Mouse (Mus musculus): ENCODE data around the gene Crcp. TPM values are rescaled to one million over a fixed set of nuclear protein-coding genes. Genes with fewer than 3 reads are reported as not detected.

Gene Crcp
- total and polyA plus RNA-seq, 2 experiments from 2014 or later, result 34.4 to 83.0 TPM

DNA sequence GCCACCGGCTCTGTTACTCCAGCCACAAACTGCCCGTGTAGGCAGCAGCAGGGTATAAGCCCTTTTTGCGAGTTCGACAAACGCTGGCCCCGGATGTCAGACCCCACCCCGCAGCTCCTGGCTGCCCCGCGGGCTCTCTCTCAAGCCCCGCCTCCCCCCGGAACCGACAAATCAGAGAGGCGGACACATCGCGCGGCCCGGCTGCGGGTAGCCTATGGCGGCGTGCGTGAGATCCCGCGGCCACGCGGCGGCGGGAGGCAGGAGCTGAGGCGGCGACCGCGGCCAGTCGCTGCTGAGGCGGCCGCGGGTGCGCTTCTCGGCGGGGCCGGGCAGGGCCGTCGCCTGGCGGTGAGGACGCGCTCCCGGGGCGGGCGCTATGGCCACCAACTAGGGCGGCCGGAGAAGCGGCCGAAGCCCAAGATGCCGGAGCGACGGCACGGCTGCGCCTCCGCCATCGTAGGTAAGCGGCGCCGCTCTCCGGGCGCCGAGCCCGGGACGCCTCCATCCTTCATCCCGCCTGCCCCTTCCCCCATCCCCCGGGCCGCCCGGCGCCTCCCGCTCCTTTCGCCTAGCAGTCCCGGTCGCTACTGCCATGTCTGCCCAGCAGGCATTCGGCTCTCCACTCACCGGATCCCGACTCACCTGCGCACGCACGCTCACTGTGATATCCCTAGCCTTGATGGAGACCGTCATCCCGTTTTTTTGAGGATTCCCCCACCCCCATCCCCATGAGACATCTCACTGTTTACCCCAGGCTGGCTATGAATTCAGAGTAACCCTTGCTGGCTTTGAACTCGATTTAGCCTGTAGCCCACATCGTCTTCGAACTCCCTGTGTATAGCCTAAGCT is 50.3 kb downstream of the Crcp start:
- peak overlapping the region; percentile 72 for H3K4me3 ChIP-seq (ENCODE audit: low read length)
- under 1% methylated on average over 73 of the region's 86 CpGs for WGBS
- DNase-seq (ENCODE audit: low spot score) (peak; percentile 96), ATAC-seq (peak; percentile 98)
- H3K27me3 ChIP-seq (ENCODE audit: insufficient read depth, low read length), result no peaks in the 10 kb centered on the region
- no peak for TF ChIP-seq CTCF (IDR thresholded peaks at IDR 0.05; ENCODE audit: low read depth)
- H3K4me2 ChIP-seq (ENCODE audit: low read depth, low read length), result peak overlapping the region; percentile 79
- H3K9ac ChIP-seq (replicated peaks; ENCODE audit: low read length), result peak overlapping the region; percentile 89
- peak overlapping the region; percentile 81 for H3K27ac ChIP-seq
- H3K4me1 ChIP-seq (ENCODE audit: insufficient read depth, low read length), result no peaks in the 10 kb centered on the region
- H3K9me3 ChIP-seq (ENCODE audit: low read length), result no peaks in the 10 kb centered on the region
- H3K36me3 ChIP-seq (ENCODE audit: insufficient read depth, low read length), result no peaks in the 10 kb centered on the region

DNA sequence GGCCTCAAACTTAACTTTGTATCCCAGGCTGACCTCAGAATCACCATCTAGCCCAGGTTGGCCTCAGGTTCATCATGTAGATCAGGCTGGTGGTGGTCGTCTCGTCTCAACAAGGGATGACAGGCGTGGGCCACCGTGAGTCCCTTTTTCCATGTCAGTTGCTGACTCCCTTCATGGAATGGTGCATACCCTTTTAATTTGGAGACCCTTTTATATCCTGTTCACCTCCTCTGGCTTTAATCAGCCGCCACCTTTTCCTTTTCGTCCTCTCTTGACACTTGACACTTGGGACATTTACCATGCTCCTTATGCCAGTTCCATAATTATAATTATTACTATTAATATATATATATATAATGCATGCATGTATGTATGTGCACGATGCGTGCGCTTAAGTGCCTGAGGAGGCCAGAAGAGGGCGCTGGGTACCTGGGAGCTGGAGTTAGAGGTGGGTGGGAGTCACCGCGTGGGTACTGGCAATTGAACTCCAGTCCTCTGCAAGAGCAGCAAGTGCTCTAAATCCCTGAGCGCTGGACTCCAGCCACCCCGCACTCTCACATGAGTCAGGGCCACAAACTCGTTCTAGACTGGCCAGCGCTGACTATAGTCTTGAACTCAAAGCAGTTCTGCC is 51.1 kb downstream of the Crcp start:
- DNase-seq (ENCODE audit: low spot score) (no peak), ATAC-seq (no peak)
- peak; percentile 31 for TF ChIP-seq CTCF (IDR thresholded peaks at IDR 0.05; ENCODE audit: low read depth)
- Histone ChIP-seq H3K36me3 (ENCODE audit: insufficient read depth, low read length) (no peaks in the 10 kb centered on the region), H3K4me3 (ENCODE audit: low read length) (peak overlapping the region; percentile 72), H3K9me3 (ENCODE audit: low read length) (no peaks in the 10 kb centered on the region), H3K27ac (0 out of 2 replicates have a peak overlapping the region, but pooled peaks have one; percentile 81), H3K9ac (replicated peaks; ENCODE audit: low read length) (peak overlapping the region; percentile 89; the same call in 1 of the 2 replicates), H3K4me2 (ENCODE audit: low read depth, low read length) (peak overlapping the region; percentile 79), H3K27me3 (ENCODE audit: insufficient read depth, low read length) (no peaks in the 10 kb centered on the region), H3K4me1 (ENCODE audit: insufficient read depth, low read length) (no peaks in the 10 kb centered on the region)
- WGBS, result 75% methylated on average over 16 of the region's 16 CpGs

DNA sequence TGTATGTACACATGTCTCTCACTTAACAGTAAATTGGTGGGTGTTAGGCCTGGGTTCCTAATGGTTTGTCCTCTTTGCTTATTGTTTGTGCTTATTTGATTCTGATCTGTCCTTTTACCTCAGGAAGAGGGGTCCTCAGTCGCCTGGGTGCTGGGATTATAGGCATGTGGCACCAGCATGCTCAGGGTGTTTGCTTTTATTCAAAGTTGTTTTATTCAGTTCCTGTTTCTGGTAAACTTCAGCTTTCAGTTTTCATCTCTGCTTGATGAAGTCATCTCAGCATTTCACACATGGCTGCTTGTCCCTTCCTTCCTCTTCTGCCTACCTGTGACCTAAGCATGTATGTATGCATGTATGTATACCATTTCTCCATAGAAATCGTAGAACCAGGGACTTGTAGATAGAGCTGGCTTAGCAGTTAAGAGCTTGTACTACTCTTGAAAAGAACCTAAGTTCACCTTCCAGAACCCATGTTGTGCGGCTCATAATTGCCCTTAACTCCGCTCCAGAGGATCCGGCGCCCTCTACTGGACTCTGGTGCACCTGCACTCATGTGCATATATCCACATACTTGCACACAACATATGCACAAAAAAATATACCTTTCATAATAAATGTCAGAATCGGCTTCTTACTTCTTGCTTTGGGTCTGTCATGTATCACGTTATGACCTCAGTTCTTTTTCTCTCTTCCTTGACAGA is 52.2 kb downstream of the Crcp start:
- Histone ChIP-seq H3K4me2 (ENCODE audit: low read depth, low read length) (no peak overlapping the region), H3K36me3 (ENCODE audit: insufficient read depth, low read length) (no peaks in the 10 kb centered on the region), H3K4me3 (ENCODE audit: low read length) (no peak overlapping the region), H3K9me3 (ENCODE audit: low read length) (no peaks in the 10 kb centered on the region), H3K27me3 (ENCODE audit: insufficient read depth, low read length) (no peaks in the 10 kb centered on the region), H3K27ac (no peak overlapping the region), H3K4me1 (ENCODE audit: insufficient read depth, low read length) (no peaks in the 10 kb centered on the region), H3K9ac (replicated peaks; ENCODE audit: low read length) (no peak overlapping the region)
- no peak for ATAC-seq
- TF ChIP-seq CTCF (IDR thresholded peaks at IDR 0.05; ENCODE audit: low read depth), result peak; percentile 46
- 95% methylated on average over 8 of the region's 8 CpGs for WGBS
- no peak for DNase-seq (ENCODE audit: low spot score)

DNA sequence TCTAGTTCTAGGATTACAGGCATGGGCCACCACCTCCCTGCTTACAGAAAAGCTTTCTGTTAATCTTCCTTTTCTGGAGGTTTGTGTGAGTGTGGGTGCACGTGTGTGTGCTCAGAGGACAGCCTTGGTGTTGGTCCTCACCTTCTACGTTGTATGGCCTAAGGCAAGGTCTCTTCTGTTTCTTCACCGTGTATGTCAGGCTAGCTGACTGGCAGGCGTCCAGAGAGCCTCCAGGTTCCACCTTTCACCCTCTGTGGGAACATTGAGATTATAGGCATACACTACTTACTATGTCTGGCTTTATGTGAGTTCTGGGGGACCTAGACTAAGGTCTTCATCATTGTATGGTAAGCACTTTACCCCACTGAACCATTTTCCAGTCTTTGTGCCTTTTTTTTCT is 53.3 kb downstream of the Crcp start:
- 75% methylated on average over 4 of the region's 4 CpGs for WGBS
- Histone ChIP-seq H3K4me2 (ENCODE audit: low read depth, low read length) (no peak overlapping the region), H3K9me3 (ENCODE audit: low read length) (no peaks in the 10 kb centered on the region), H3K9ac (replicated peaks; ENCODE audit: low read length) (no peak overlapping the region), H3K27me3 (ENCODE audit: insufficient read depth, low read length) (no peaks in the 10 kb centered on the region), H3K36me3 (ENCODE audit: insufficient read depth, low read length) (no peaks in the 10 kb centered on the region), H3K4me1 (ENCODE audit: insufficient read depth, low read length) (no peaks in the 10 kb centered on the region), H3K4me3 (ENCODE audit: low read length) (no peak overlapping the region), H3K27ac (no peak overlapping the region)
- no peak for DNase-seq (ENCODE audit: low spot score)
- ATAC-seq, result no peak
- no peak for TF ChIP-seq CTCF (IDR thresholded peaks at IDR 0.05; ENCODE audit: low read depth)

DNA sequence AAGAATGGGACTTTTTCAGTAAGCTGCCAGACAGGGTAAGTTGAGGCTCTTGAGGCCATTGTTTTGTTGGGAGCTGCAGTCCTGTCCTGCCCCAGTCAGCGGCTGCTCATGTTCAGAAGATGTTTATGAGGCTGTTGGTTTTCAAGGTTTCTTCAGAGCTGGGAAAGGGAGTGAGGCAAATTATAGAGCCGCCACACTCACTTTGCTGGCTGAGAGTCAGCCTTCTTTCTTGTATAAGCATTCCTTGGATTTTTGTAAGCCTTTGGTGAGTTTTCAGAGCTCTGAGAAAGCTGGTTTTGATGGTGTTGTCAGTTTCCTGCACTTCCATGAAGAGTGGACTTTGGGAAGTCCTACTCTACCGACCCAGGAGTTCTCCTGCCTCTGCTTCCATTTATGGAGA is 55.2 kb downstream of the Crcp start:
- no peaks in the 10 kb centered on the region for H3K27me3 ChIP-seq (ENCODE audit: insufficient read depth, low read length)
- H3K27ac ChIP-seq, result no peak overlapping the region
- no peak overlapping the region for H3K4me3 ChIP-seq (ENCODE audit: low read length)
- no peaks in the 10 kb centered on the region for H3K36me3 ChIP-seq (ENCODE audit: insufficient read depth, low read length)
- H3K9me3 ChIP-seq (ENCODE audit: low read length), result no peaks in the 10 kb centered on the region
- TF ChIP-seq CTCF (IDR thresholded peaks at IDR 0.05; ENCODE audit: low read depth), result no peak
- no peaks in the 10 kb centered on the region for H3K4me1 ChIP-seq (ENCODE audit: insufficient read depth, low read length)
- ATAC-seq (no peak), DNase-seq (ENCODE audit: low spot score) (no peak)
- H3K9ac ChIP-seq (replicated peaks; ENCODE audit: low read length), result no peak overlapping the region
- 95% methylated on average over 3 of the region's 3 CpGs for WGBS
- H3K4me2 ChIP-seq (ENCODE audit: low read depth, low read length), result no peak overlapping the region

DNA sequence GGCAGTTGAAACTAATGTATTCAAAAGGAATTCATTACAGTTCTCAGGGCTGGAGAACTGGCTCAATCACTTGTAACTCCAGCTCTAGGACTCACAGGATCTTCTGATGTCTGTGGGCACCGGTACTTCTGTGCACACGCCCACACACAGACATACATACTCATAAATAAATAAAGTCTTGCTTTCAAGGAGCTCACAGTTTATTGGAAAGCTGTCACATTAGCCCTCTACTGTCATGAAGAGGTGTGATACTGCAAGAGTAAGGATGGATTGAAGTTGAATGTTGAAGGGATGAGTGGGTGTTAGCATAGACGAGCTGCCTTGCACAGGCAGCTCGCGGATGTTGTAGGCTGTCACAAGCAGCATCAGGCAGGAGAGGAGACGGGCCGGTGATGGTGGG is 58.9 kb downstream of the Crcp start:
- H3K4me3 ChIP-seq (ENCODE audit: low read length), result no peak overlapping the region
- DNase-seq (ENCODE audit: low spot score) (no peak), ATAC-seq (no peak)
- no peaks in the 10 kb centered on the region for H3K4me1 ChIP-seq (ENCODE audit: insufficient read depth, low read length)
- no peaks in the 10 kb centered on the region for H3K9me3 ChIP-seq (ENCODE audit: low read length)
- no peaks in the 10 kb centered on the region for H3K27me3 ChIP-seq (ENCODE audit: insufficient read depth, low read length)
- H3K27ac ChIP-seq, result no peak overlapping the region
- TF ChIP-seq CTCF (IDR thresholded peaks at IDR 0.05; ENCODE audit: low read depth), result no peak
- 87% methylated on average over 7 of the region's 7 CpGs for WGBS
- no peak overlapping the region for H3K4me2 ChIP-seq (ENCODE audit: low read depth, low read length)
- no peak overlapping the region for H3K9ac ChIP-seq (replicated peaks; ENCODE audit: low read length)
- no peaks in the 10 kb centered on the region for H3K36me3 ChIP-seq (ENCODE audit: insufficient read depth, low read length)
